Mouse (Mus musculus) cerebellum, adult 2 months (tissue): ENCODE measurements around the gene Gm42906.

Experiments
- CTCF ChIP-seq: fragments of 200-500 bp; IDR thresholded peaks from 2 replicates; pipeline ENCODE4 v1.5.1; 2011; ENCODE audit warnings: low read depth, mild to moderate bottlenecking, control low read depth, low read length, moderate library complexity, borderline replicate concordance; ENCODE audit not compliant: insufficient read depth
- POLR2A ChIP-seq: fragments of 200-500 bp; IDR thresholded peaks from 2 replicates; pipeline ENCODE4 v1.6.1; 2011; ENCODE audit warnings: low read length, control low read depth, borderline replicate concordance; ENCODE audit not compliant: insufficient read depth

DNA sequence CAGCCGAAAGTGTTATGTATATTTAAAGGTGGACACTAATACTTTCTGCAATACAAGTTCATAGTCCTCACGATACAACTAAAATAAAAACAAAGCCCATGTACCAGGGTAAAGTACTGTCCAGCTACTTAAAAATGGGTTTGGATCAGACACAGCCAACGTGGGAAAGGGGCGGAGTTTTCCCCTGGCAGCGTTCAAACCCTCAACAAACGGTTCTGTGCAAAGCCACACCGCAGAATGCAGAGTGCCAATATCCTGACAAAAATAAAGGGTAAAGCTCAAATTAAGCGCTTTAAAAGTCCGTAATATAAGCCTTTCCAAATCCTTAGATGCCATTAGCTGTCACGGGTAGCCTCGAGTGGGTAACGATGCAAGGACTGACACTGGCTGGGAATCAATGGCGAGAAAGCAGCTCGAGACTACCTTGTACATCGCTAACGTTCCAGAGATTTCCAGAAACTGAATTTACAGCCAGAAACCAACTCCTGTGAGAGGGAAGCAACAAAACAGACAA, 60.0 kb downstream of the Gm42906 start:
- TF ChIP-seq CTCF (no peak), POLR2A (no peak)
